Mouse (Mus musculus) lung, postnatal 14 days (tissue): ENCODE data around the gene Il12rb1.
"Not testable (repeated sequence)": the region's sequence is repeated elsewhere in the genome, so short reads cannot be mapped to it uniquely, and the experiment has no call there.

Source experiments
- DNase-seq: peaks from one replicate; pipeline ENCODE4 v3.0.0; 2021

Il12rb1 gene

DNA sequence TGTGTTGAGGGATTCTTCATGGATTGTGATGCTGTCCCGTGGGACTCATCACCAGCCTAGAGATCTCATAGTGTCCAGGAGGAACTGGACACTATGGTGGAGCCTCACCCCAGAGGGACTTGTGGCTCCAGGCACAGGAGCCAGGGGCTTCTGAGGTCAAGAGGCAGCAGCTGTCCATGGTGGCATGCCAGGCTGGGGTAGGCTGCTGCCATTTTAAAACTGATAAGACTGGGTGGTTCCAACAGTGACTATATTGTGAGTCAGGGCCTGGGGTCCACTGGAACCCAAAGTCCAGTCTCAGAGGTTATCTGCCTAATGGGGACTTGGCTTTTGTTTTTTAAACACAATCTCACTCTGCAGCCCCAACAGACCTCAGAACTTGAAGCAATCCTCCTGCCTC, 6.4 kb upstream of the Il12rb1 start:
- no peak for DNase-seq

DNA sequence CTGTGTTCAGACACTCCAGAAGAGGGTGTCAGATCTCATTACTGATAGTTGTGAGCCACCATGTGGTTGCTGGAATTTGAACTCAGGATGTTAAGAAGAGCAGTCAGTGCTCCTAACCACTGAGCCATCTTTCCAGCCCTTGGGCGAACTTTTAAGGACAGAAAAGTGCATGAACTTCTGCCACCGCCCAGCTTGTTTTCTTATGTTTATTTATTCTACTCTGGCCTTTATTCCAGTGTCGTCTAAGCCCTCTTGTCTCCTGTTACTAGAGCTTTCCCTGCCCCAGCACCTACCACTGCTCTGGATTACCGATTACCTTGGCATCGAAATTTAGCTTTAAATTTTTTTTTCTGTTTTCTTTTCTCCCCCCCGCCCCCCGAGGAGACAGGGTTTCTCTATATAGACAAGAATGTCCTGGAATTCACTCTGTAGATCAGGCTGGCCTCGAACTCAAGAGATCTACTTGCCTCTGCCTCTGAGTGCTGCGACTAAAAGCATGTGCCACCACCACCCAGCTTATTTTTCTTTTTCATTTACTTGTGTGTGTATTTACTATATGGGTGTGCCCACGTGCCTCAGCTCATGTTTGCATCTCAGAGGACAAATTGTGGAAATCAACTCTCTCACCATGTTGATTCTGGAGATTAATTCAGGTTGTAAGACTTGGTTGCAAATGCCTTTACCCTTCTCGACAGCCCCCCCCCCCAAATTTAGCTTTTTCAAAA, 5.3 kb upstream of the Il12rb1 start:
- DNase-seq, result no peak

DNA sequence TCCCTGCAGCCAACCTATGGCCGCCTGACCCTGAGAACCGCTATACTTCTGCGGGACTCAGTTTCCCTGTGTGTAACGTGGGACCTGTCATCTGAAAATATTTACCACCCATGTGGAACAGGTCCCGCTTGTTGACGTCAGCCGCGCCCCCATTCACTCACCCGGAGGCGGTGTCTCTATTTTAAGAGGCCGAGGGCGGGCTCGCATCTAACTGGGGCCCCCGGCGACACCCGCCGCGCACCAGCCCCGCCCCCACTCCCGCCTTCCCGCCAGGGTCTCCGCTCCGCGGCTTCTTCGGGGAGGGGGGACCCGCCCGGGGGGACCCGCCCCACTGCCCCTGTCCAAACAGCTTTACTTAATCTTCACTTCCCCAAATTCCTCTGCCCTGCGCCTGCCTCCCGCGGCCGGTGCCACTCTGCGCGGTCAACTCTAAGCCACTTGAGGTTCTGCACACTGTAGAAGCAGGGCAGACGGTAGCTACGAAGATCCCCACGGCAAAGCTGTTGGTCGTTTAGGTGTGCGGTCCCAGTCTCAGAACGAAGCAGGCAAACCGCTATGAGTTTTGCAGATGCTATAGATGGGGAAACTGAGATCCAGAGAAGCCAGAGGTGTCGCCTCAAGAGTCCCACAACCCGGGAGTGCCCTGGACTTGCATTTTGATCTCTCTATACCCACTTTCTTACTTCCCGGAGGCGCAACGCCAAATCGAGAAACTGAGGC, 4.3 kb upstream of the Il12rb1 start:
- peak; percentile 66 for DNase-seq

DNA sequence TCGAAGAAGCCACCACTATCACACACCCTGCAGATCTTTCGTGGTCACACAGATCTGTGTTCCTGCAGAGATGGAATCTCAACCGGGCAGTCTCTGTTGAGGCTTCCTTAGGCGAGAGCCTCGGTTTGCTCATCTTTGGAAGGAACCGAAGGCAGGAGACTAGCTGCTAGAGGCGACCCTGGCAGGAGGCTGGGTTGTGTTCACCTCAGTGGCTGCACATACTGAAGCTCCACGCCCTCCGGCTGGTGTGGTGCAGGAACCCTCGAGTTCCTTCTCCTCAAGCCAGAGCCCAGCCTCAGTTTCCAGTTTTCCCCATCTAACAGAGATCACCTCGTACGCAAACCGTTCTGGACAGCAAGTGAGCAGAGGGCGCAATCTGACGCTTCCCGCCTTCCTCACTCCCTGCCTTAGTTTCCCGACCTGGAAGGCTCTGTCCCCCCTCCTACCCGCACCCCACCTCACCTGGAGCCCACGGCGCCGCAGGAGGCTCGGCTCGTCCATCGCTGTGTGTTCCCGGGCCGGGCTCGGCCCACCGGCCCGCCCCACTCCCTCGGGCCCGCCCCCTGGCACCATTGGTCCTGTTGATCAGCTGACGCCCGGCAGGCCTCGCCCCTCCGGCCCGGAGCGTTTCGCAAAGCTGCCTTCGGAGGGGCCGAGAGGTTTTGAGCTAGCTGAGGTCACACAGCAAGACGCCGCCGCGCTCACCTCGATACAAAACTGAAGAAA, 3.6 kb upstream of the Il12rb1 start, which contains the start of gene Mast3:
Gene Mast3, minus strand, starts transcription at position 574 of the 726 bp plus-strand sequence.
- peak; percentile 92 for DNase-seq

DNA sequence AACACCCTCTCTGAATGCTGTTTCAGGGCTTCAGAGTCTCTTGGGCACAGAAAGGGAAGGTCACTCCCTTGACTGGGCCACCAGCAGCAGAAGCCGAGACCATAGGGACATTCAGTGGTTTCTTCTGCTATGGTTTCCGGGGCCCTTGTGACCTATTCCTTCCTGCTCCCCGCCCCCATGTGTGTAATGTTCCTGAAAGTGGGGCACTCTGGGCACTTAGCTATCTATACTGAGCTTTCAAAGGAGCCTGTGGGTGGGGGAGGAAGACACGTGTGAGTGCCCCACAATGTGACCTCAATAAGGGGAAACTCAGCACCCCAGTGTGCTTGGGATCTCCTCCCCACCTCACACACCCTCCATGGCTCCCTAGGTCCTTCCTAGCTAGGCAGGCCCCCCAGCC, 1.7 kb upstream of the Il12rb1 start:
- no peak for DNase-seq

DNA sequence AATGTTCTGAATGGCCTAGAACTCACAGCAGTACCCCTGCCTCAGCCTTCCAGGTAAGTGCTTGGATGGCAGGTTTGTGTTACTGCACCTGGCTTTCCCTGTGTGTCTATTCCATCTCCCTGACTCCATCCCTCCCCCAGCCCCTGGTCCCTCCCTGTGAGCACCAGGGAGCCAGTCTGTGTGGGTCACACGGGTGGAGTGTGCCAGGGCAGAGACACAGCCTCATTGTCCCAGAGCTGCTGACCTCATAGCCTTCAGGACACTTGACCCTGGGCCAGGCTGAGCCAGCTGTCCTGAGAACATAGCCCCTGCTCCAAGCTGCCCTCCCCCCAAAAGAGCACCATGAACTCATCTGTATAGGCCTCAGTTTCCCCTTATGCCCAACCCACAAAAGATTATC, 945 bp upstream of the Il12rb1 start:
- DNase-seq, result no peak

DNA sequence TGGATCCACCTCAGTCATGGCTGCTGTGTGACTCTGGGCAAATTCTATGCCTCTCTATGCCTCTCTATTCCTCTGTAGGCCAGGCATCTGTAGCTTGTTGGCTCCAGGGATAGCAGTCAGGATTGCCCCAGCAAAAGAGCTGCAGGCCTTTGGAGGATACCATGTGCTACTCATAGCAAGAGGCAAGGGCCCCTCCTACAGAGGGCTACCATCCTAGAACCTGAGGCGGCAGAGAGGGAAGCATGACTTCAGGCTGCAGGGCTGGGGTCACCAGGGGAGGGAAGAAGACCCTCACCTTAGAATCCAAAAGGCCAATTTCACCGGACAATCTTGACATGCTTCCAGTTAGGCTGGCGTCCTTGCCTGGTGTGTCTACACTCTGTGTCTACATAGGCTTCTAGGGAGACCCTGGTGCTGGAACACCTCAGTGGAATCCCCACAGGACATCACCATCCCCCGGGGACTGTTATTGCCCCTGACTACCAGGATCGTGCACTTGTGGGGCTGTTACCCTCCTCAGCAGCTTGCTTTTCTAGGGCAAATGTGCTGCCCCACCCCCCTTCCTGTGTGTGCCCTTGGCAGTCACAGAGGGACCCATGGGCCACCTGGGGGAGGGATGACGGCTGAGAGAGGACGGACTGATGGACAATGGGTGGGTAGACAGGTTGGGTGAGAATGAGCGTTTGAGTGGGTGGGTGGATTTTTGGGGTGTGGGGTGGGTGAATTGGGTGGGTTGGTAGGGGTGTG, 879 bp downstream of the Il12rb1 start:
- no peak for DNase-seq

DNA sequence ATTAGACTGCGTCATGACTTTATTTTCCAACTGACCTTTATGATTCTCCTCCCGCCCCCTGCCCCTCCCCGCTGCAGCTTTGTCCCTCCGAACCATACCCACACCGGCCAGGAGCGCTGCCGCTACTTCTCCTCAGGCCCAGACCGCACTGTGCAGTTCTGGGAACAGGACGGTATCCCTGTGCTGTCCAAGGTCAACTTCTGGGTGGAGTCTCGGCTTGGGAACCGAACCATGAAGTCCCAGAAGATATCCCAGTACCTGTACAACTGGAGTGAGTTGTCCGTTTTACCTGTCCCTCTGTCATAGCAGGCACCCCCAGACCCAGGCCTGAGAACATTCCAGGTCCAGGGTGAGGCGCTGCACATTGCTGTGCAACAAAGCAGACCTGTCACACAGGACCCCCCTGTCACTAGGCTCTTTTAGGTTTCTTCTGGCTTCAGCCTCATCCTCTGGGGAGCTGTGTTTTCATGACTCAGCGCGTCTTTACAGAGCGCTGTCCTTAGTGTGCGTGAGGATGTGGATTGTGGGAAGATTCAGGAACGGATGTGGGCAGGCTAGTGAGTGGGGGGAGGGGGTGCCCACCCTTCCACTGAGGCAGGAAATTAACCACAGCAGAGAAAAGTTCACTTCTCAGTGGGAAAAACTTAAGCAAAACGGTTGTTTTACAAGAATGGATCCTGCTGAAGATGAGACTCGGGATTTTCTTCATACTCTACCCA, 2.9 kb downstream of the Il12rb1 start:
- no peak for DNase-seq

DNA sequence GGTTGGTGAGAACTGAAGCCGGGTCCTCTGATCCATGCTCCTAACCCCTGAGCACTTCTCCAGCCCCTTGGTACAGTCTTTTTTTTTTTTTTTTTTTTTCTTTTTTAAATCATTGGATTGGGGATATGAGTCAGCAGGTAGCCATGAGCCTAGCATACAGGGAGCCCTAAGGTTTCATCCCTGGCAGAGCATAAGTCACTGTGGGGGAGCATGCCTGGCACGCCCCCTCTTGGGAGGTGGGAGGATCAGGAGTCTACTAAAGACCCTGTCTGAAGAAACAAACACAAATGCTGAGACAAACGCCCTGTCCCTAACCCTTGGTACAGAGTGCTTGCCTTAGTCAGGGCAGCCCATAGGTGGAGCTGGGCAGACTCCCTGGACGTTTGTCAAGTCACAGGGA, 3.8 kb downstream of the Il12rb1 start:
- DNase-seq, result no peak

DNA sequence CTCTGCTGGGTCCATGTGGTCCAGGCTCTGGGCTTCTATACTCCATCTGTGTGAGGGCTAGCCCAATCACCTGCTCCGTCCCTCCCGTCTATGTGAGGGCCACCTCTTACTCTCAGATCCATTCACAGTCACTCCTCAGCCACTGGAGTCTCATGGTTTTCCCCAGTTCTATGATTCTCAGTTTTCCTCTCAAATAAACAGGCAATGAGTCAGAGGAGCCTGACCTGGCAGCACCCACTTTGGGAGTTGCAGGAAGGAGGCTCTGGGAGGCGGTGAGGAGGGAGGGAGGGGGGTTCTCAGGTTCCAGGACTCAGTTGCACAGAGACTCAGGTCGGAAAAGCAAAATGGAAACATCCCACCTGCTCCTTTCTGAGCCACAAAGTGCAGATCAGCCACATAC, 4.6 kb downstream of the Il12rb1 start:
- no peak for DNase-seq

DNA sequence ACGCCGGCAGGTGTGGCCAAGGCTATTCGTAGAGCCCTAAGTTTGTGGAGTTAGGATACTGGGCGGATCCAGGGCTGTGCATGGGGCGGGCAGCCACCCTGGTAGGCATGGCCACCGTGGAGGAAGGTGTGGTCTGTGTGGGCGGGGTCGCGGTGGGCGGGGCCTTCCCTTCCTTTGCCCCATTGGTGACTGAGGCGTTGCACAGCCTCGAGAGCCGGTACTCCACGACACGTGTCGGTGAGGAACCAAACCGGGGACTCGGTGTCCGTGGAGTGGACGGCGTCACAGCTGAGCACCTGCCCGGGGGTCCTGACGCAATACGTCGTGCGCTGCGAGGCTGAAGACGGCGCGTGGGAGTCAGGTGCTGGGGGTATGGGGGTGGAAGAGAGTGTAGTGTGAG, 8.4 kb downstream of the Il12rb1 start:
- peak; percentile 65 for DNase-seq

DNA sequence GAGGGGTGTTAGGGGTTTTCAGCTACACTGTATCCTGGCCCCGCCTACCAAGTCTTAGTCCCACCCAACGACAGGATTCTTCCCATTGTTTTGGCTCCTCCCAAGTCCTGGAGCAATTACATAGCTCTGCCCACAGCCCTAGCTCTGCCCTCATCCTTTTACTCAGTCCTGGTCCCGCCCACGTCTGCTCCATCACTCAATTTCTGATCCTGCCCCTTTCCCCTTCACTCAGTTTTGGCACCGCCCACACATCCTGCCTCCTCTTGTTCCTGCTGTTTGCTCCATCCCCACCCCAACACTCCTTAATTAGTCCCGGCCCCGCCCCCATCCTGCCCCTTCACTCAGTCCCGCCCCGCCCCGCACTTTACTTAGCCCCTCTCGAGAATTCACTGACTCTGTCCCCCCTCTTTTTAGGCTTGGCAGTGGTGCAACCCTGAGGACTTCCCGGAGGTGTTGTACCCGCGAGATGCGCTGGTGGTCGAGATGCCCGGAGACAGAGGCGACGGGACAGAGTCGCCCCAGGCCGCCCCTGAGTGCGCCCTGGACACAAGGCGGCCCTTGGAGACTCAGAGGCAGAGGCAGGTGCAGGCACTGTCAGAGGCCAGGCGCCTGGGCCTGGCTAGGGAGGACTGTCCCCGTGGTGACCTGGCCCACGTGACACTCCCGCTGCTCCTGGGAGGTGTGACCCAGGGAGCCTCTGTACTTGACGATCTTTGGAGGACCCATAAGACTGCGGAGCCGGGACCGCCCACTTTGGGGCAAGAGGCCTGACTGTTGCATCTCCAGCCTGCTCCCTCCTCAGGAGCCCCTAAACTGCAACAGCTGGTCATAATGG, 12.1 kb downstream of the Il12rb1 start:
- DNase-seq, result peak; percentile 84

DNA sequence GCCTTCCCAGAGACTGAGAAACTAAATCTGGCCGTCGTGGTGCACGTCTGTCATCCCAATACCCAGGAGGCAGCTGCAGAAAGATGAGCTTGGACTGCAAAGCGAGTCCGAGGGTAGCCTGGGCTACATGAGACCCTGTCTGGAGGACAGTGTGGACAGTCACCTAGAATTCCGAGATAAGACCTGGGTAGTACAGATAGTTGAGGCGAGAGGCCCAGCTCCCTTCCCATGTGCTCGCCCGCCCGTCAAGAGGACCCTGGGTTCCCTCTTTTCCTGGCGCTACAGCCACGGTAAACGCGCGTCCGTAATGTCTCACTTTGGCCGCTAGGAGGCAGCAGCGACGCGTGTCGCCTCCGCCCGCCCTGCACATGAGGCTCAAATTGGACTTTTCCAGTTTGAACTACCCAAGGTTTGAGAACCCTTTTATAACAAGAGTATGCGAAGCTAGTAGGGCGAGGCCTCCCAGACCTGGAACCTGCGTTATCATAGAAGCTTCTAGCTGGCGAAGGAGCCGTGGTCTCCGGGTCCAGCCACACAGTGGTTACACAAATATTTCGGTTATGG, 13.2 kb downstream of the Il12rb1 start:
- DNase-seq, result peak; percentile 81

DNA sequence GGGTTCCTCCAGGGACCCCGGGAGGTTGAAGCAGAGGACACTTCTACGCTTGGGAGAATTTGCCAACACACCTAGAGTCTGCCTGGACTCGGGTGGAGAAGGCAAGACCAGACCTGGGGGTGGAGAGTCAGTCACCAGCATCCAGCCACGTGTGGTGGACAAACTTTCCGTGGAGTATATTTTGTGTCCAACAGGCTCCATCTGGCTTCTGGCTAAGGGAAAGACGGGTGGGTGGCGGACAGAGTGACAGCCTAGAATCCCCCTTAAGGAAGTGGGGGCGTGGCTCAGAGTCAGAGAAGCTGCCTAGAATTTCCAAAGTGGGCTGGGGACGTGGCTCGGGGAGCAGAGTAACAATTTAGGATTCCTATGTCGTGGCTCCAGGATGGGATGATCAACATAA, 13.7 kb downstream of the Il12rb1 start:
- no peak for DNase-seq

DNA sequence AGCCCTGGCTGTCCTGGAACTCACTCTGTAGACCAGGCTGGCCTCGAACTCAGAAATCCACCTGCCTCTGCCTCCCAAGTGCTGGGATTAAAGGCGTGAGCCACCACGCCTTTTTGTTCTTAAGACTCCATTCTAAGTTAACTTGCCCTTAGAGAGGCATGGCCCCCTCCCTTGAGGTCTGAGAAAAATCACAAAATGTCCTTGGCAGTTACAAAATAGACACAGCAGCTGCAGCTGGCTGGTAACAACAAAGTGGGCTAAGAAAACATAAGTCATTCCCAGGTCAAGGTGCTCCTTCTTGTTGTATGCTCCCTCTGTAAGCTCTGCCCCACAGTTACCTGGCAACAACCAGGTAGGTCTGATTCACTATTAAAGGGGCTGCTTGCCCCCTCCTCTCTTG, 14.3 kb downstream of the Il12rb1 start:
- DNase-seq, result not testable (repeated sequence)

DNA sequence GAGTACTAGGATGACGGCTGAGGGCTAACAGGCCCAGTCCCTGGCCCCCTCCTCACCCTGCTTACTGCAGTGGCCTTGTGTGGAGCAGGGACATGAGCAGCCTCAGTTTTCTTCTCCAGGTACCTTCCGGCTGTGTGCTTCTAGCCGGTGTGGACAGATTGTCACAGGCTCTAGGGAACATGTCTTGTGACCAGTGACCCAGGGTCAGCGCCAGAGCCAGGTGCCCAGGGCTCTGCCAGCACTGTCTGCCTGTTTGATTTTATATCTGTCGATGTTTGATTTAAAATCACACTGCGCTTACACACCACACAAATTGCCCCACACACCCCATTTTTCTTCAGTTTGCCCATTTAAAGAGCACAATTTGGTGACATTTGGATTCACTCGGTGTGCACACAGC, 15.6 kb downstream of the Il12rb1 start:
- DNase-seq, result no peak

DNA sequence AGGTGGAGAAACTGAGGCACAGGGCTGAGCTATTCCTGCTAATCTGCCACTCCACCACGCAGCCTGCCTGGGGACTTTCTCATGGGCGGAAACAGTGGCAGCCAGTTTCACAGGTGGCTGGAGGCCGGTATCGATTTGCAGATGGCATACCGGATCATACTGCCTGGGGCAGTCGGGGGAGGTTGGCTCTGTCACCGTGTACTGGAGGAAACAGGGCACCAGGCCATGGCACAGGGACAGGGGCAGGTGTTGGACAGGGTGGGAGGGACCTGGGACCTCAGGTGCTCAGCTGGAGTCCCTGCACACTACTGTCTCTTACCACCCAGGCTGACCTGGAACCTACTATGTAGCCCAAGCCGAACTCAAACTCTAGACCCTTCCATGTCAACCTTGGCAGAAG, 17.6 kb downstream of the Il12rb1 start:
- no peak for DNase-seq

DNA sequence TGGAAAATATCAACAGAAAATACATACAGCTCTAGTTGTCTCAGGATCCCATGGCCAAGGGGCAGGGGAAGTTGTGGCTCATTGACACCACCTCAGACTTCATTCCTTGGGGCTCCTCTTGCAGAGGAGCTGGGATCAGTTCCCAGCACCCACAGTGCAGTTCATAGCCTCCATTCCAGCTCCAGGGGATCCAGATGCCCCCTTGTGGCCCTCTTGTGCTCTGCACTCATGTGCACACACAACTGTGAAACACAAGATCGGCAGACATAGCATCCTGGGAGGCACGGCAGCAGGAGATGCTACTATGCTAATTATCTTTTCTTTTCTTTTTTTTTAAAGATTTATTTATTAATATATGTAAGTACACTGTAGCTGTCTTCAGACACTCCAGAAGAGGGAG, 18.8 kb downstream of the Il12rb1 start:
- no peak for DNase-seq

DNA sequence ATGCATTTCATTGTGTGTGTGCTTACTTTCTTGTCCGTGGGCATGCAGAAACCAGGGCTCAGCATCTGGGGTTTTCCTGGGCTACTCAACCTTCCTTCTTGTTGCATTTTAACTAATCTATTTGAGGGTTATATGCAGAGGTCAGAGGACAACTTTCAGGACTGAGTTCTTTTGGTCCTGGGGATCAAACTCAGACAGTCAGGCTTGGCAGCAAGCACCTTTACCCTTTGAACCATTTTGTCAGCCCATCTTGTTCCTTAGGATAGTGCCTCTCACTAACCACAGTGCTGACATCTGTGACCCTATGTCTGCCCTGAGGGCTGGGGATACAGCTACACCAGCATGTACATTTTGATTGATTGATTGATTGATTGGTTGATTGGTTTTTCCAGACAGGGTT, 19.5 kb downstream of the Il12rb1 start:
- no peak for DNase-seq

DNA sequence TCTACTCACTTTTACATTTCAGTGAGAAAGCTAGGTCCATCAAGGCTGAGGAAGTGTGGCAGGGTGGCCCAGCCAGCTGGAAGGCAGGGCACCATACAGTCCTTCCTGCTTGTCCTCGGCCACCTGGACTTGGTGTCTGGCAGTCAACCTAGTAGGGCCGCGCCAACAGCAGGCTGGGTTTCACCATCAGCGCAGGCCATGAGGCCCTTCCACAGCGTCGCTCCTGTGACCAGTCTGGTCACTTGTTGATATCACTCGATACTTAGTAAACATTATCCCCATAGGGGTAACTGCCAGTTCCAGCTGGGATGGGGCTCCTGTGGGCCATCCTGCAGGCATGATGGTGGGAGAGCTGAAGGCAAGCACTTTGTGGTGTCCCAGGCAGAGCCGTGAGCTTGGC, 23.3 kb downstream of the Il12rb1 start:
- no peak for DNase-seq

DNA sequence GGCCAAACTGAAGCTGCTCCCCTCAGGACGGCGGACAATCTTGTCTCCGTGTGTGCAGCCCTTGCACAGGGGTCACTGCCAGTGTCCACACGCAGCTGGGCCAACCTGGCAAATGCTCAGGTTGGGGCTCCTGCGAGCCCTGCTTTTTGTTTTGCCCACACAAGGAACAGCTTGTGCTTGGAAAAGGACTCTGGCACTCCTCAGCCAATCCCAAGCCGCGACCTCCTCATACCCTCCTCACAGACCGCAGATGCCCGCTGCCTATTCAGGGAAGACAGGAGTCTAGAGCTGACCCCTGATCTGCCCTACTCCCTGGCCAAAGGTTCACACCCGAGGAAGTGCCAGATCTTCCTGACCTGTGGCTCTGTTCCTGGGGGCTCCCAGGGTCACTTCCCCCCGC, 24.1 kb downstream of the Il12rb1 start:
- no peak for DNase-seq
